Mouse (Mus musculus) neural tube, embryonic 11.5 days (tissue): Measurements from ENCODE around the gene Exoc3. TPM values are rescaled to one million over a fixed set of nuclear protein-coding genes. Genes with fewer than 3 reads are reported as not detected.
A peak's percentile ranks its signal among the peaks of the same experiment; 100 is the strongest.

Experiments used
- ATAC-seq: fragments of 200-750 bp; cut with Nextera tagmentation; 2 replicates; pipeline ENCODE4 v1.8.0; 2017; ENCODE audit warnings: moderate number of reproducible peaks, mild to moderate bottlenecking, moderate TSS enrichment, moderate library complexity; ENCODE audit not compliant: insufficient read depth, low FRiP score, low TSS enrichment
- DNase-seq: peaks from one replicate; pipeline ENCODE4 v3.0.0-alpha.2; 2015; ENCODE audit warnings: low spot score
- H3K27ac ChIP-seq: fragments of 300-500 bp; sonication (generic); 2 replicates; pipeline ENCODE4 v1.5.1; 2014; ENCODE audit warnings: low read depth, mild to moderate bottlenecking, low read length
- H3K27me3 ChIP-seq: fragments of 300-500 bp; sonication (generic); 2 replicates; pipeline ENCODE4 v1.6.1; 2014; ENCODE audit warnings: mild to moderate bottlenecking, low read length, mixed read lengths; ENCODE audit not compliant: control insufficient read depth, insufficient read depth
- H3K36me3 ChIP-seq: fragments of 300-500 bp; sonication (generic); 2 replicates; pipeline ENCODE4 v1.6.1; 2014; ENCODE audit warnings: mild to moderate bottlenecking, low read length, moderate library complexity, mixed read lengths; ENCODE audit not compliant: control insufficient read depth, insufficient read depth
- H3K4me1 ChIP-seq: fragments of 300-500 bp; sonication (generic); 2 replicates; pipeline ENCODE4 v1.6.1; 2014; ENCODE audit warnings: low read length, mixed read lengths; ENCODE audit not compliant: control insufficient read depth, insufficient read depth
- H3K4me2 ChIP-seq: fragments of 300-500 bp; sonication (generic); 2 replicates; pipeline ENCODE4 v1.6.1; 2014; ENCODE audit warnings: low read depth, mild to moderate bottlenecking, moderate library complexity
- H3K4me3 ChIP-seq: fragments of 300-500 bp; sonication (generic); 2 replicates; pipeline ENCODE4 v1.5.1; 2014; ENCODE audit warnings: low read depth, low read length
- H3K9ac ChIP-seq: fragments of 300-500 bp; sonication (generic); 2 replicates; pipeline ENCODE4 v1.6.1; 2014; ENCODE audit warnings: mild to moderate bottlenecking, low read length
- H3K9me3 ChIP-seq: fragments of 300-500 bp; sonication (generic); 2 replicates; pipeline ENCODE4 v1.6.1; 2016; ENCODE audit warnings: low read length; ENCODE audit not compliant: control insufficient read depth
- WGBS: fragments of 180-500 bp; shearing (Covaris S2); extraction: QIAGEN DNeasy Blood & Tissue Kit; methylation state at CpG from one replicate; pipeline ENCODE4 v1.1.7; 2014; 5-methylcytosine and 5-hydroxymethylcytosine counted together
- polyA plus RNA-seq: library from polyadenylated mRNA; unstranded; fragments of >200 nt; fragmentation: Nextera tagmentation; extraction: Ambion mirVana; gene quantifications from 2 replicates; pipeline ENCODE4 v1.2.1, GENCODE M21; 2014

Exoc3 gene
- polyA plus RNA-seq, 1 experiment from 2014 or later = 88.4 TPM

- Histone ChIP-seq H3K4me2 (no peak overlapping the region), H3K4me3 (no peak overlapping the region), H3K9ac (no peak overlapping the region), H3K9me3 (no peaks in the 10 kb centered on the region), H3K27ac (no peak overlapping the region), H3K4me1 (peaks cover 5% of the 10 kb centered on the region; the same call in 1 of the 2 replicates), H3K36me3 (no peaks in the 10 kb centered on the region), H3K27me3 (peaks cover 31% of the 10 kb centered on the region)
- DNase-seq (no peak), ATAC-seq (no peak)
- 34% methylated on average over 14 of the region's 14 CpGs for WGBS
These were observed 86.7 kb downstream of the Exoc3 start for GRCm38 (mm10) chr13:74121795-74122330.

GRCm38 (mm10) chr13:74121141-74121602, 87.4 kb downstream of the Exoc3 start, which contains the start of gene Slc9a3:
TSS of gene Slc9a3 (plus strand) at chr13:74121457.
- DNase-seq (peak; percentile 32), ATAC-seq (no peak)
- Histone ChIP-seq H3K9me3 (no peaks in the 10 kb centered on the region), H3K4me2 (peak within 1 kb of the TSS; percentile 51), H3K27me3 (peaks cover 31% of the 10 kb centered on the region), H3K27ac (no peak within 1 kb of the TSS), H3K4me1 (peaks cover 5% of the 10 kb centered on the region; the same call in 1 of the 2 replicates), H3K4me3 (peak within 1 kb of the TSS; percentile 26), H3K36me3 (no peaks in the 10 kb centered on the region), H3K9ac (0 out of 2 replicates have a peak within 1 kb of the TSS, but pooled peaks have one; percentile 6)
- WGBS = under 1% methylated on average over 35 of the region's 35 CpGs

Other genes with a start within 250 kb of the Exoc3 start
- gene Zdhhc11, start 244.9 kb downstream of the Exoc3 start, polyA plus RNA-seq = not detected in 2 replicates
- 3.6 and 5.3 TPM in 2 replicates for gene Tppp, start 199.3 kb downstream of the Exoc3 start, polyA plus RNA-seq
- gene Cep72, start 146.4 kb downstream of the Exoc3 start, polyA plus RNA-seq = 19.7 and 21.5 TPM in 2 replicates
- gene Slc9a3, start 87.3 kb downstream of the Exoc3 start, polyA plus RNA-seq = not detected in 2 replicates
- 0.55 and 2.0 TPM in 2 replicates for gene Ahrr, start 83.6 kb upstream of the Exoc3 start, polyA plus RNA-seq
- gene Pdcd6, start 108.8 kb upstream of the Exoc3 start, polyA plus RNA-seq = 124 and 128 TPM in 2 replicates
- gene Sdha, start 141.5 kb upstream of the Exoc3 start, polyA plus RNA-seq = 228 and 255 TPM in 2 replicates
- gene Ccdc127, start 141.6 kb upstream of the Exoc3 start, polyA plus RNA-seq = 56.1 and 57.6 TPM in 2 replicates
- not detected in 2 replicates for gene Lrrc14b, start 155.3 kb upstream of the Exoc3 start, polyA plus RNA-seq
- 4.0 and 5.8 TPM in 2 replicates for gene Zfp72, start 182.1 kb upstream of the Exoc3 start, polyA plus RNA-seq
- 72.9 and 74.4 TPM in 2 replicates for gene Ftl1-ps1, start 191.0 kb upstream of the Exoc3 start, polyA plus RNA-seq